Mouse (Mus musculus): ENCODE measurements at regions not wholly inside any gene's neighbourhood (a gene's known extent, or its start where the extent isn't known, plus 50 kb on each side); places are given as distances from the start of the nearest gene placed in this dataset.

DNA sequence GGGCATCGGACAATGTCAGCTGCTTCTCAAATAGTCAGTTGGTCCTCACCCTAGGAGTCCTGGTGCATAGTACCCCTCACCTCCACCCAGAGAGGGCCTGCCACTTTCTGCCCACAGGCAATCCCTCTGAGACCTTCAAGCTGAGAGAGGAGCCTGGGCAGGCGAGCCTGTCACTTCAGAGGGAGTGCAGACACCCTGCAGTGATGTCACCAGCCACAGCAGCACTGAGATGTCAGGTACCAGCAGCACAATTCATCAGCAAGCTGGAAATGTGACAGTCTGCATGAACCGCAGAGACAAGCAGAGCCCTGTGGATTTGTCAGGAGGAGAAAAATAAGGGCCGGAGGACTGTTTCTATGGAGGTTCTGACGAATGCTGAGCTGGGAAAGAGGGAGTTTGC, 324.3 kb downstream of the Qk start:
- no peak for DNase-seq (ENCODE audit: low read depth)

DNA sequence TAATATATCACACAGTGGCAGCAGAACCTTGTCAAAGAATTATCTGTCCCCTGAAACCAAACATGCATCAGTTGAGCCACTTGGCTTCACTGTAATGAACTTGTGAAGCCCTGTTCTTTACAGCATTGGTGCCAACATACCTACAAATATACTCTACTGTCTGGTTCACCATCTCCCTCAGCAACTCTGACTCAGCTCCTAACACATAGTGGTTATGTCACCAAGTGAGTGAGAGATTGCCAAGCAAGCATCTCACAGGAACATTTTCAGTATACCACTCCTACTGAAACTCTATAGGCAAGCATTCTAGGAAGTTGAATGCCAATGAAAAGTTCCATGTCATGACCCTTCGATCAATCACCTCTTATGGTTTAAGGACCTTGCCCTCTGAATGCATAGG, 321.2 kb upstream of the Pabpc6 start:
- no peak for DNase-seq (ENCODE audit: low read depth)

DNA sequence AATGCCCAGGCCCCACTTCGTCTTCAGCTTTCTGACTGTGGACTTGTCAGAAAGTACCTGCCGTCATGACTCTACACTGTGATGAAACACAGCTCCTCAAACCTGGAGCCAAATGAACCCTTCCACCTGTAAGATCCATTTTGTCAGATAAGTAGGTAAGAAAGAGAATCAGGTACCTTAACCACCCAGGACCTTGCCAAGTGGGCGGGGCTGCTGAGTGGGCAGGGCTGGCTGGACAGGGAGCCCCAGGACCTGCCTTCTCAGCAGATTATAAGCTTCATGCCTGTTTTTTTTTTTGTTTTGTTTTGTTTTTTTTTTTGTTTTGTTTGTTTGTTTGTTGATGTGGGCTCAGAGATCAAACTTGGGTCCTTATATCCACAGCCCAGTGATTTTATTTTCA, 311.8 kb upstream of the Pabpc6 start:
- no peak for DNase-seq (ENCODE audit: low read depth)

DNA sequence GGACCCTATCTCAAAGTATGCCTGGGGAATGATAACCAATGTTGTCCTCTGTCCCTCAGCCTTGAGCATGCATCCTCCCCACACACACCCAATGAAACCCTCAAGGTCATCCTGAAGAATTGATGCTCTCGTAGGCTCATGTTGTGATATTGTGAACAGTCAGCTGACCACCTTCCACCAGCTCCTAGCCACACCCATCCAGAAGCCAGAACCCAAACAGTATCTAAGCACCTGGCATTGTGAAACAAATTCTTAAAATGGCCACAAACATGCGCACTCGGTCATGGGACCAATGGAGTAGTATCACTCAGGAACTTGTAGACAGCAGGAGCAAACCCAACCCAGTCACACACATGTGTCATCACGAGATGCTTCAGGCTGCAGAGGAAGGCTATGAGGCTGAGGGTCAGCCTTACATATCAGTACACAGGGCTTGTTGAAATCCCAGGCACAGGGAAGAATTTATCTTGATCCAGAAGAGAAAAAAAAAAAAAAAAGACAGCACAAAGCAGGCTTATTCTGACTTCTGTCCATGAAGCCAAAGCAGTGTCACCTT, 307.4 kb upstream of the Pabpc6 start:
- DNase-seq (ENCODE audit: low read depth), result no peak

DNA sequence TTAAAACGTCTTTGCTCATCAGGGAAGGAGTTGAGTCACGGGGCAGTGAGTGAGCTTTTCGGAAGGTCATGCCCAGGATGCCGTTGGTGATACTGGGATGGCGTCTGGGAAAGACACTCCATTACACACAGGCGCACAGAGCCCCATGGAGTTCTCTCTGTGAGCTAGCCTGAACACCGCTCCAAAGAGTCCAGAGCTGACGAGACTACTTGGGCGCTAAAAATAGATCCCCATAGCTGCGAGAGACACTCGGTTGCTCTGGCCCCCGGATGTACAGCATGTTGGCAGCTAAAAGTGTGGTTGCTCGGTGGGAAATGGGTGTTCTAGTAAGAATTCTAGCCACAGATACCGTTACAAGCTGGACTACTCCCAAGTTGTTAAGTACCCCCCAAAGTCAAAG, 306.5 kb upstream of the Pabpc6 start:
- DNase-seq (ENCODE audit: low read depth), result no peak

DNA sequence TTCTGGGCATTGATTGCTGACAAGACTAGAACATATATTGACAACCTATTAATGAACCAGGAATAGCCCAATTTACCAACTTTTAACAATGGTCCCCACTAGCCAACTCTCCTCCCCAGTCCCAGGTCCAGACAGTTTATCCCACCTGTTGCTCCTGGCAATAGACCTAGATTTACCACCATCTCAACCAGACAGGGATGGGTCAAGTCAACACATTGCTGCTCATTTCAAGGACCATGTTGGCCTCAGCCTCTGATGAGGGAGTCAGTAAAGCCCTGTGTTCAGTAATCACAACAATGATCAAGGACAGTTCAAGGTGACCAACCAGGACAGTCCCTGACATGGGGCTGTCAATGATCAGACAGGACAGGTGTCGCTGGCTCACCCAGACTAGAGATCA, 305.6 kb upstream of the Pabpc6 start:
- DNase-seq (ENCODE audit: low read depth), result no peak

DNA sequence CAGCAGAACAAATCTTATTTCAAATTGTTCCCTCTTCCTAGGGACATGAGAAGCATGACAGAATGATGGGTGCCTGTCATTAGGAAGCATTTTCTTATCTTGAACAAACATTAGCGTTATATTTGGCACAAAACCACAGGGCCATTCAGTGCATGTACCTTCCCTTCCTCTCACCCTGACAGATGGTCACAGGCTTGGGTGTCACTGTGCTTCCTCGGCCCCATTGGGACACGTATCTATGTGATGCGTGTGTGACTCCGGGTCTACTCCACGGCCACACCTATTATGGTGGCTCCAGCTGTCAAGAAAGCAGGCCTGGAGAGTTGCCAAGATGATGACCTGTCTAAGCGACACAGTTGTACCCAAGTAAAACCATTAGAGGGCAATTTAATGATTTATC, 298.5 kb upstream of the Pabpc6 start:
- DNase-seq (ENCODE audit: low read depth), result no peak

DNA sequence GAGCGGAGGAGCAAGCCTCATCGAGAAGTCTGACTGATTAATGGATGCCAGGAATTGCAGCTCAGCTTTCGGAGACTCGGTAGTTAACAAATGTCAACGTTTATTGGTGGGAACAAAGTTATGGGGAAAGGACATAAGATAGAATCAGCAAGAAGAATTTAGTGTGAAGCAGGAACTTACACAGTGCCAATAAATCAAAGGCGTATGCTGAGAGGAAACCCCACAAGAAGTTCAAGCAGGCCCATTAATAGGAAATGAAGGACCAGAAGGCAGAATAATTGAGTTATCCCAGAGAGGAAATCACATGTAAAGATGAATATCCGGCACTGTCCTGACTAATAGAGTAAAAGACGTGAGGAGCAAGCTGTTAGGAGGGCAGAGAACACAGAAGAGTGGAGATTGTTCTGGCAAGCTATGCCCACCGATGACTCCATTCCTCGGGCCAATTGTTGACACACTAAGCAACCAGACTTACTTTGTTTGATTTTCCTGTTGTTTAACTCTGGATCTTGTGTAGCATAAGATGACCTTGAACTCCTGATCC, 293.4 kb upstream of the Pabpc6 start:
- DNase-seq (ENCODE audit: low read depth), result no peak

DNA sequence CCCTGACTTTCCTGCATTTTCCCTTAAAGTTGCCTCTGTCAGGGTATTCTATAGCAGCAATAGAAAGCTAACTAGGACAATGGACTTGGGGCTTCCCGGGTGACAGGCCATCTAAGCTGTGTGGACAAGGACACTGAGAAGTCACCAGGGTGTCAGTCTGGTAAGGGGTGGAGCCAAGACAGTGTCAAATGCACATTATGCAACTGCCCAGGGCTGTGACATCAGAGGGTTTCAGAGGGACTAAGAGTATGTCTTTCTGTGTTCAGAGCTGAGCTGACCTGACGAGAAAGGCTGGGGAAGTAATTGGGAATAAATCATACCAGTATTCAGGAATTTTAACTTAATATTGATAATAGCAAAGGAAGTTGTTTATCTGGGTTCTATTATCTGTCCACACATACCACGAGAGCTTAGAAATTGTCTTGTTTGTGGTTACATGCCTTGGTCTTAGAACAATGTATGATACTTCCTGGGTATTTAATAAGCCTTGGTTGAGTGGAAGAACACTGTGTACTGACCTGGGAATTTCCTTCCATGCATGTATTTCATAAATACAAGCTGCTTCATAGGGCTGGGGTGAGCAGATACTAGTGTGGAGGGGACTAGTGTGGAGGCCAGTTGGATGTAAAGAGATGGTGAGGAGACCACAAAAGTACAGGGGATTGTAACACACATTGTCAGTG, 279.6 kb upstream of the Pabpc6 start:
- DNase-seq (ENCODE audit: low read depth), result no peak

DNA sequence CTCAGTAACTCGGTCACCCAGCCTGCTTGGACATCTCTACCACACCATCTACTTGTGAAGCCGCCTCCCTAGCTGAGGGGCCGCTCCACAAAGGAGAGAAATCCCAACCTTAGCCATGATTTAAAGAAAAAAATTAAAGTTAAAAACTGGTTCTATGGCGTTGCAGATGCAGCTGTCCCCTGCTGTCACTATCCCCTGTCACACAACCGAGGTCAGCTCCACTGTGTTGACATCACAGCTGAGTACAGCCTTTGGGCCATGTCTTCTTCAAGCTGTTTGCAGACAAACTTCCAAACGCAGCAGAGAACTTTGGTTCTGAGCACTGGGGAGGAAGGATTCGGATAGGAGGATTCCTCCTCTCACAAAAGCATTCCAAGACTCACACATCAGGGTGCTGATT, 278.1 kb upstream of the Pabpc6 start:
- DNase-seq (ENCODE audit: low read depth), result no peak

DNA sequence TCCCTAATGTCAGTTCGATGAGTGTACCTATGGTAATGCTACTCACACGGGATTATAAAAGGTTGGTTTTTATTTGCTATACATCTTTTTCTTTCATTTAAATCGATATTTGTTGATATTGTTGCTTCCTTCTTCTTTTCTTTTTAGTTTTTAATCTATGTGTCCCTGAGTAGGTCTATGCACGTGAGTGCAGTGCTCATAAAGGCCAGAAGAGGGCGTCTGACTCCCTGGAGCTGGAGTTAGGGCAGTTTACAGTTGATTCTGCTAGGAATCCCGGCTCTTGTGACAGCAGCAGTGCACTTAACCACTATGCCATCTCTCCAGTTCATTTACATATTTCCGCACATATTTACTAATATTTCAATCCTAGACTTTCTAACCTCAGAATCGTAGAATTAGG, 275.0 kb upstream of the Pabpc6 start:
- no peak for DNase-seq (ENCODE audit: low read depth)

DNA sequence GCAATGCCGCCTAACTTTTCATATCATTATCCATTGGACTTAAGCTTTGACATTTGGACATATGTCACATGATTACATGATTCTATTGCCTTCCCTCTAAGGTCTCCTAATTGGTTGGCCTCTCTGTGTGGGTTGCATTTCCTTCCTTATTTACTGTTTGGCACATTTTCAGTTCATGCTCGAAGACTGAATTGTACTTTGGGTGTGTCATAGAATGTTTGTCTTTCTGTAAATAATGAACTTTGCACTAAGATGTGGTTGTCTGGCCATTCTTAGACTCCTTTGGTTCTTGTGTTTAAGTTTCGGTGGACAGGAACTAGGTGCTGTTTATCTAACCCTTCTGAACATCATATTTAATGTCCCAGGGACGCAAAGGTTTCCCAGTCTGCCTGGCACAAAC, 272.7 kb upstream of the Pabpc6 start:
- no peak for DNase-seq (ENCODE audit: low read depth)

DNA sequence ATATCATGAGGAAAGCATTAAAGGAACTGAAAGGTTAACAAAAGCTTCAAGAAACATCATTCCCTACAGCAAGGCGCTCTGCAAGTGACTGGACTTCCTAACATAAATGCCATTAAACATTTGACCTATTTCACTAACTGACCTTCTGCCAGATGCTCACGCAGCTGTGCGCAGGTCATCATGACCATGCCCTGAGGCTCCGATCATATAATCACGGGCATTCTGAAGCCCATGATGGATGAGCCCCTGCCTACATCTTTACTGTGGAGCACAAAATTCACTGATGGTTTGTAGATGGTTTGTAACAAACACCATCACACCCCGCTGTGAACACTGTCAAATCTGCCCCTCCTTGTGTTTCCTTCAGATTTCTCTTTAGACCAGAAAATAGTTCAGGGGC, 270.1 kb upstream of the Pabpc6 start:
- DNase-seq (ENCODE audit: low read depth), result no peak

DNA sequence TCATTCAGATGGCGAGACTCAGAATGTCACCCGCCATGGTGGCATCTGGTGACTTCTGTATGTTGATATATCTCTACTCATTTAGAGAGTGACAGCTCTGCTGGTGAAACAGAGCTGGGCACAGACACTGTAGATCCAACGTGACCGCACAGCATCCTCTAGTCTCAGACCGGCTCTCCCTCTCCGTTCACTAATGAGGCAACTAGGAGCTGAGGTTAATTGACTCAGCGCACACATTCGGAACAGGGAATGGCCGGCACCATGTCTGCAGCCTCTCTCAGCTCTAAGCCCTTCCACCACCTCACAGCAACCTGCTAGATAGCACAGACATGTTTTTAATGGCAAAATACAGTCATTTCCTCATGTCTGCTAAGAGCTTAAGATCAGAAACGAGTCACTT, 268.9 kb upstream of the Pabpc6 start:
- no peak for DNase-seq (ENCODE audit: low read depth)

DNA sequence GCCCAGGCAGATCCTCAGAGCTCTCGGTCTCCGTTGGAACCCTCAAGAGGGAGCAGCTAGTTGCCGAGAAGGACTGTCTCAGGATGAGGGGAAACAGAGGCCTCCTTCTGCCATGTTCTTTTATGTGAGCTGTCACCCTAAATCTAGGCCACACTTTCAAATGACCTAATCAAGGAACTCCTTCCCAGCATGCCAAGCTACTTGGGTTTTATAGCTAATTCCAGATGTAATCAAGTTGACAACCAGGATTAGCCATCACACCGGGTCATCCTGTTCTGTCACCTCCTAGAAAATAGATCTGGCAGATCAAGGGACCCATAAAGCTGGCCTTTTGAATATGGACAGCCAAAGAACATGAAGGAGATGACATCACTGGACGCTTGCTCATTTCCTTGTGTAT, 267.7 kb upstream of the Pabpc6 start:
- DNase-seq (ENCODE audit: low read depth), result no peak

DNA sequence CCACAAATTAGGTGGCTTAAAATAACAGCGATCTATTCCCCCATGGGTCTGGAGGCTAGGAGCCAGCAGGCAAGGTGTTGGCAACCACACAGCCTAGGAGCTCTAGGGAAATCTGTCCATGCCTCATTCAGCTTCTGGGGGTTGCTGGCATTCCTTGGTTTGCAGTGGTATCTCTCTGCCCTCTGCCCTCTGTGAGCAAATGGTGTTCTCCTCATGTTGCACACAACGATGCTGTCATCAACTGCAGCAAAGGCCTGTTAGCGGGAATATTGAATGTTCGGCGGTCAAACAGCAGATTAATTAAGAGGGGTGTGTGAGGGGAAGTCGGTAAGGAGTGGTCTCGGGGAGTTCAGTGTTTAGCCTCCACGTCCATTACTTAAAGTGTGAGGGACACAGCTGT, 262.7 kb upstream of the Pabpc6 start:
- DNase-seq (ENCODE audit: low read depth), result no peak

DNA sequence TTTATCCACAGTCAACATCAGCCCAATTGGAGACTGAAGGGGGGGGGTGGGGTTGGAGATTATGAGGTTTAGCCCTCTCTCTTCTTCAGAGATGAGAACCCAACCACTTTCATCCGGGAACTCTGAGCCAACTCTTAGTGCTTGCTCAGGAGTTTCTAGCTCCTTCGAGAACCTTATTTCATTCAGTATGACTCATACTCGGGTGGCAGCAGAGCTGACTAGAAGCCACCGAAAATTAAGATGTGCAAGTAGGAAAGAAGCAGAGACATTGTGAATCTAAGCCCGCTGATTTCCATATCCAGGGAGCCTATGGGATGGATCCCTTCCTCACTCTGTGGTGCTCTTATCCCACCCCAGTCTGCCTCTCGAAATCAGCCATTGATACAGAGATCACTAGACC, 262.0 kb upstream of the Pabpc6 start:
- no peak for DNase-seq (ENCODE audit: low read depth)

DNA sequence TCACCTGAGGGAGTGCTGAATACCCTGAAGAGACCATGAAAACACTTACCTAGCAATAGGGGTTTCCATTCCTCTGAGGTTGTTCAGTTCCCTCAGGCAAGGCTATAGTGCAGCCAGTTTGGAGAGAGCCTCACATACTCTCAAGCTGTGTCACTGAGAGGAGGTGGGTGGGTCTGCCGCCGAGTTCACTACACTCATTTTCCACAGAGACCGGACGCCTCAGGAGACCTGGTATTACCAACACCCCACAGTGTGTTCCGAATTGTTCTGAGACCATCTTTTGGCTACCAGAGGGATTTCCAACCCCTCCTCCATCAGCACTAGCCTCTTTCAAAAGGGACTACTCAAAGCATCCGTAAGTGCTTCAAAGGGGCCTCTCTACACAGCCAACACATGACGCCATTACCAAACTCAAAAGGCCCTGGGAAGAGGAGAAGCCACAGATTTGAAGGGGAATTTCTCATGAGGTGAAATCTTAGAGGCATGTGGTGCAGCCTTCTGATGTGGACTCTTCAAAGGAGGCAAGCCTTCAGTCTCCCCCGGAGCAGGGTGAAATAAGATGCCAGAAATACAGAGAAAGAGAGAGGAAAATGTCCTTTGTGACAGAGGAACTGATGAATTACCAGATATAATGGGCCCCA, 260.1 kb upstream of the Pabpc6 start:
- no peak for DNase-seq (ENCODE audit: low read depth)

DNA sequence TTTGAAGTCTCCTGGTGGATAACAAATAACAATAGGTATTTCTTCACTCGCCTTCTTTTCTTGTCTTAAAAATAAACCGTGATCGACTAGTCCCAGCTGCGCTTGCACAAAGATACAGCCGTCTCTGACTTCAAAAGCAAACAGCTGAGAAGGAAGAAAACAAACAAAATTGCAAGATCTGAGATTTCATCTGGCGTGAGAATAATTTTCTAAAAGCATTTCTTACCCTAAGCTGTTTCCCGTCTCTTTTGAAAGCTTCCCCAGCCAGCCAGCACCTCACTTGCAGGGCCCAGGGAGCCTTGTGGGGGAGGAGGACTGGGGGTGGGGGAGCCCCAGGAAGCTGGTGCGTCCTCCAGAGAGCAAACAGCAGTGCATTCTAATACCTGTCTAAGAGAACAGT, 258.2 kb upstream of the Pabpc6 start:
- DNase-seq (ENCODE audit: low read depth), result no peak

DNA sequence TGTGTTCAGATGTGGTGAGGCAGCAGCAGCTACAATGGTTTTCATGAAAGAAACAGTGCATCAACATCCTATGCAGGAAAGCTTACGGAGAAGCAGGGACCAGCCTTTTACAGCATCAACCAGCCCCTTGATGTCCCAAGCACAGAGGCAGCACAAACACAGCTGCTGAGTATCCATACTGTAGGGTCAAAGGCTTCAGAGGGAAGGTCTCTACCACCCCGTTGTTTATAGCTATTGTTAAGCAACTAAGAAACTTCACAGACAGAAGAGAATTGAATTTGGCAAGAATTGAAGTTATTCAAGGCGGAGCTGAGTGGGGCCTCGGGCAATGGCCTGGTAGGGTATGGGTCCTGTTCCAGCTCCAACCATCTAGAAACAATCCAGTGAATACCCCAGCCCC, 256.8 kb upstream of the Pabpc6 start:
- DNase-seq (ENCODE audit: low read depth), result no peak

DNA sequence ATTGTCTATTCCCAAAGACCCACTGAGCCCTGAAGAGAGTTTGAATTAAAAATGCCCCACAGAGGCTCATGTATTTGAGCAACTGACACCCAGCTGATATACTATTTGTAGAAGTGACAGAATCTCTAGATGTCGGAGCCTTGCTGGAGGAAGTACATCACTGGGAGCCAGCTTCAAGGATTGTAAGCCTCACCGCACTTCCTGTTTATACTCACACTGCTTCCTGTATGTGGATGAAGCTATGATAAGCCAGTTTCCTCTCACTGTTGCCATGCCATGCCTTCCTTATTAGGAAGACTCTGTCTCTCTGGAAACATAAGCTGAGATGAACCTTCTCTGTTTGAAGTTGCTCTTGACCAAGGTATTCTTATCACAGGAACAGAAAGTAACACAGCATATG, 251.8 kb upstream of the Pabpc6 start:
- DNase-seq (ENCODE audit: low read depth), result no peak

DNA sequence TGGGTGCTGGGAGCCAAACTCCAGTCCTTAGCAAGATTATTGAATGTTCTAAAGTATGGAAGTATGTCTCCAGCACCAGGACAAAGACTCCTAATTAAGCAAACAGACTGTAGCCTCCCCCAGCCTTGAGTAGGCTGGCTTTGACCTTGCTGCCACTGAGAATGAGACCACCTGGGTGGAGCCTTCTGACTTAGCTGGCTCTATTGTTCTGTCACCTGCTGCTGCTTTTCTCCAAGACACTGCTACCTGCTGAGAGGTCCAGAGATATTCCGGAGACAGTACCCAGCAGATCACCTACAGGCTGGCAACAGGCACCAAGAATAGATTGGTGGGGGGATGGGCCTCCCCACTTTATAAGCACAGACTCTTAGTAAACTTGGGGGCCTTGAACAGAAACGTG, 247.5 kb upstream of the Pabpc6 start:
- no peak for DNase-seq (ENCODE audit: low read depth)

DNA sequence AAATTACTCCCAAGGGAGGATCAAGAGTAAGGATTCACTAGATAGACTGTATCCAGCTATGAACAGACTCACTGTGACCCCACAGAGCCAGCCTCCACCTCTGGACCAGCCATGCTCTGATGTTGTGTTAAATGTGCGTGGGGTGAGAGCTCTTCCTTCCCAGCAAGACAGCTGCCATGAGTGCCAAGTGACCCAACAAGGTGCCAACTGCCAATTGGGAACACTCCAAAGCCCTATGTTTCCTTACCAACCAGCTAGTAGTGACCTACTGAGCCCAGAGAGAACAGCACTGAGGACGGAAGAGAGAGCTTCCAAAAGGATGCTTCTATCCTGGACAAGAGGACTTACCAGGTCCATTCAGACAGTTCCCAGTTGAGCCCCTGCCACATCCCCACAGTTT, 241.3 kb upstream of the Pabpc6 start:
- DNase-seq (ENCODE audit: low read depth), result no peak

DNA sequence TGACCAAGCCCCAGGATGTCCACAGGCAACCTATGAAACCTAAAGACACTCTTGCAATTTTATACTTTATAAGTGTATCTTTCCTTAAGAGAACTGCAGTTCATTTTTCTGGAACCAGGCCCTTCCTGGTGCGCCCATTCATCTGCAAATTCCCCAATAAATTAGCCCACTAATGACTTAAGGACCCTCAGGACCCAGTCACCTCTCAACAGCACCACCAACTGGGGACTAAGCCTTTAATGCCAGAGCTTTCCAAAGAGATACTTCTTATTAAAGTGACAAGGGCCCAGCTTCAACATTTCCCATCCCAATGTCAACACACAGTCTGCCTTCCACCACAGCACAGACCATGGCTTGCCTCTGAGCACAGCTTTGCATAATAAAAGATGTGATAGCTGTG, 237.6 kb upstream of the Pabpc6 start:
- no peak for DNase-seq (ENCODE audit: low read depth)
